Mouse (Mus musculus) right cerebral cortex, adult 2 months (tissue): Measurements from ENCODE around the gene Cend1.

Experiments used
- DNase-seq, 2 experiments: peaks; one replicate each; pipeline ENCODE4 v3.0.0; 2021 to 2022; ENCODE audit warnings: low spot score in 2 of 2

Cend1 gene

GRCm38 (mm10) chr7:141443081-141443821 lies 14.0 kb upstream of the Cend1 start:
- DNase-seq, result no peak

- no peak for DNase-seq
Observed at GRCm38 (mm10) chr7:141442199-141442598, 12.9 kb upstream of the Cend1 start.

GRCm38 (mm10) chr7:141441460-141441859 lies 12.2 kb upstream of the Cend1 start:
- DNase-seq, result no peak

- peak in 1 of 2 experiments; percentile 60 for DNase-seq
Observed at GRCm38 (mm10) chr7:141440613-141441012, 11.3 kb upstream of the Cend1 start.

- no peak for DNase-seq
Observed at GRCm38 (mm10) chr7:141439811-141440210, 10.5 kb upstream of the Cend1 start.

GRCm38 (mm10) chr7:141439140-141439679 lies 9.9 kb upstream of the Cend1 start:
- DNase-seq, result no peak

GRCm38 (mm10) chr7:141438201-141438968 lies 9.1 kb upstream of the Cend1 start:
- no peak for DNase-seq

GRCm38 (mm10) chr7:141437178-141438120 lies 8.2 kb upstream of the Cend1 start, which contains the start of gene Slc25a22:
Slc25a22 (minus strand) TSS chr7:141437892.
- DNase-seq, result peak; percentile 81 to 88

GRCm38 (mm10) chr7:141436523-141436892 lies 7.2 kb upstream of the Cend1 start:
- no peak for DNase-seq

GRCm38 (mm10) chr7:141435856-141436522 lies 6.7 kb upstream of the Cend1 start:
- no peak for DNase-seq

- peak; percentile 58 for DNase-seq
Observed at GRCm38 (mm10) chr7:141435129-141435855, 6.0 kb upstream of the Cend1 start.

- peak; percentile 70 to 84 for DNase-seq
Observed at GRCm38 (mm10) chr7:141434464-141434863, 5.2 kb upstream of the Cend1 start.

GRCm38 (mm10) chr7:141433517-141434400 lies 4.5 kb upstream of the Cend1 start:
- DNase-seq, result no peak

GRCm38 (mm10) chr7:141432741-141433516 lies 3.6 kb upstream of the Cend1 start:
- no peak for DNase-seq

GRCm38 (mm10) chr7:141432186-141432611 lies 2.9 kb upstream of the Cend1 start:
- no peak for DNase-seq

- no peak for DNase-seq
Observed at GRCm38 (mm10) chr7:141431434-141432185, 2.3 kb upstream of the Cend1 start.

GRCm38 (mm10) chr7:141430585-141431240 lies 1.4 kb upstream of the Cend1 start:
- no peak for DNase-seq
